Mouse (Mus musculus) G1E (cell line): Measurements from ENCODE around the gene Cemip.

Experiments
- CTCF ChIP-seq: IDR thresholded peaks from 2 replicates; pipeline ENCODE4 v1.5.1; 2012; ENCODE audit warnings: low read depth, low read length, inconsistent platforms, mixed read lengths
- GATA1 ChIP-seq: IDR thresholded peaks from 2 replicates; pipeline ENCODE4 v1.6.1; 2012; ENCODE audit warnings: borderline replicate concordance, low read length, inconsistent platforms, mixed read lengths
- POLR2AphosphoS5 ChIP-seq: IDR thresholded peaks from 2 replicates; pipeline ENCODE4 v1.6.1; 2012; ENCODE audit warnings: low read depth, low read length, inconsistent platforms; ENCODE audit not compliant: insufficient replicate concordance

DNA sequence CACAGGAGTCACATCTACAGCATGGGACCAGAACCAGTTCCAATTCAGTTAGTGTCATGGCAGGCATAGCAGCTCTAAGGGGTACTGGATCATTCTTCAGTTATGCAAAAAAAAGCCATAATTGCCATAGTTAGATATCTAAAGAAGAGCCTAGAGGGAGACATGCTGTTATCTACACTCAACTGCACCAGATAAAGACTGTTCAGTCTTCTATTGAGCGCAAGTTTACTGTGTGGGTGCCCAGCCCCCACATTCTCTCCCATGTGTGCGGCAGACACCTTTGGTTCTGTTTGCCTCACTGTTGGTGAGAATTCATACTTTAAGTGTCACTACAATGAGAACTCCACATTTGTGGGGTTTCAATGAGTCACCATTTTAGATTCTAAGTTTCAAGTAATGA lies 85.6 kb downstream of the Cemip start:
- TF ChIP-seq CTCF = no peak
- no peak for TF ChIP-seq POLR2AphosphoS5
- no peak for TF ChIP-seq GATA1
